Mouse (Mus musculus): ENCODE data around the gene Cd27. TPM values are rescaled to one million over a fixed set of nuclear protein-coding genes. Genes with fewer than 3 reads are reported as not detected.

Cd27 gene
- total RNA-seq, 2 experiments from 2014 or later = not detected

Small RNA genes within 50 kb of the gene (microRNA-seq; reads per million reads assigned to microRNA genes)
- gene Mir3098 = not detected
- not detected for gene Mir8113

Other genes starting within 250 kb of the Cd27 start
- gene Pianp, start 240.3 kb downstream of the Cd27 start, total RNA-seq (2021) = 100 to 1,000 TPM; 179 to 184 TPM
- 10 to 100 TPM; 33.3 to 52.7 TPM for gene Zfp384, start 227.9 kb downstream of the Cd27 start, total RNA-seq (2021)
- 10 to 100 TPM; 55.2 to 63.9 TPM for gene Ing4, start 197.2 kb downstream of the Cd27 start, total RNA-seq (2021)
- gene Acrbp, start 187.3 kb downstream of the Cd27 start, total RNA-seq (2021) = 10 to 100 TPM in 1 of 2 experiments, 1 to 10 TPM in 1; 8.3 to 13.4 TPM
- under 1 TPM; 0.48 to 0.84 TPM for gene Lpar5, start 169.1 kb downstream of the Cd27 start, total RNA-seq (2021)
- gene Chd4, start 141.0 kb downstream of the Cd27 start, total RNA-seq (2021) = 100 to 1,000 TPM; 153 to 166 TPM
- 10 to 100 TPM; 26.4 to 26.6 TPM for gene Nop2, start 105.1 kb downstream of the Cd27 start, total RNA-seq (2021)
- gene Iffo1, start 91.8 kb downstream of the Cd27 start, total RNA-seq (2021) = 10 to 100 TPM; 63.0 to 67.2 TPM
- 1,000 to 10,000 TPM; 2,336 to 2,609 TPM for gene Gapdh, start 70.5 kb downstream of the Cd27 start, total RNA-seq (2021)
- gene Ncapd2, start 45.3 kb downstream of the Cd27 start, total RNA-seq (2021) = 10 to 100 TPM; 24.2 to 30.2 TPM
- 10 to 100 TPM; 63.3 to 66.1 TPM for gene Mrpl51, start 45.2 kb downstream of the Cd27 start, total RNA-seq (2021)
- 100 to 1,000 TPM; 101 to 114 TPM for gene Vamp1, start 21.5 kb downstream of the Cd27 start, total RNA-seq (2021)
- gene Tapbpl, start 5.2 kb downstream of the Cd27 start, total RNA-seq (2021) = 1 to 10 TPM; 3.7 to 4.9 TPM
- not detected for gene Tuba3a, start 49.0 kb upstream of the Cd27 start, total RNA-seq (2021)
- gene Ltbr, start 76.9 kb upstream of the Cd27 start, total RNA-seq (2021) = 1 to 10 TPM; 7.4 to 8.4 TPM
- 1 to 10 TPM; 2.4 to 2.9 TPM for gene Scnn1a, start 83.6 kb upstream of the Cd27 start, total RNA-seq (2021)
- 10 to 100 TPM; 11.1 to 11.8 TPM for gene Tnfrsf1a, start 112.4 kb upstream of the Cd27 start, total RNA-seq (2021)
- under 1 TPM; 0.11 to 0.30 TPM for gene Plekhg6, start 143.8 kb upstream of the Cd27 start, total RNA-seq (2021)